Mouse (Mus musculus): Measurements from ENCODE around the gene Itgav.
"Not testable (repeated sequence)": the region's sequence is repeated elsewhere in the genome, so short reads cannot be mapped to it uniquely, and the experiment has no call there.

The Itgav gene

DNA sequence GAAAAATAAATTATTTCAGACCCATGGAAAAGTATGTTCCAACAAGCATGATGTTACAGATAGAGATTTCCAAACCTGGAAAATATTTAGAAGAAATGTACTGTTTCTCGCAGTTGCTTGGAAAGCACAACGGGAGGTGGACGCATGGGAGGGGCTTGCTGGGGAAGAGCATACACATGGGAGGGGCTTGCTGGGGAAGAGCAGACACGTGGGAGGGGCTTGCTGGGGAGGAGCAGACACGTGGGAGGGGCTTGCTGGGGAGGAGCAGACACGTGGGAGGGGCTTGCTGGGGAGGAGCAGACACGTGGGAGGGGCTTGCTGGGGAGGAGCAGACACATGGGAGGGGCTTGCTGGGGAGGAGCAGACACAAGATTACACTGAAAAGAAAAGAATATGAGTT lies 10.9 kb upstream of the Itgav start:
- DNase-seq (ENCODE audit: low read depth): not testable (repeated sequence)

DNA sequence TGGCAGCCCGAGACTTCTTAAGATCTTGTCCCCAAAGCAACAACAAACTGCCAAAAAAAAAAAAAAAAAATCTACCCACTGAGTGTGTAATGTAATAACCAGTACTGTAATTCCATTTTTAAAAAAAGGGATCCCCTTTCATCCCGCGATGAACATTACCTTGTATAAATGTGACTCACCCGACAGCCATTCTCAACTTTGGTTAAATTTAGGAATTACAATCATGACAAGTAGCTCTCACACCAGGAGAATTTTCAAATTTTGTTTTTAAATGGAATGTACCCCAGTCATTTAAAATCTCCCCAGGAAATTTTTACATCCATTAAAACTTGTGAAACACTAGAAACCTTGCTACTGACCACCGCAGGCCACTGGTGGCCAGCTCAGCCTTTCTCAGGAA lies 10.3 kb upstream of the Itgav start:
- no peak for DNase-seq (ENCODE audit: low read depth)

DNA sequence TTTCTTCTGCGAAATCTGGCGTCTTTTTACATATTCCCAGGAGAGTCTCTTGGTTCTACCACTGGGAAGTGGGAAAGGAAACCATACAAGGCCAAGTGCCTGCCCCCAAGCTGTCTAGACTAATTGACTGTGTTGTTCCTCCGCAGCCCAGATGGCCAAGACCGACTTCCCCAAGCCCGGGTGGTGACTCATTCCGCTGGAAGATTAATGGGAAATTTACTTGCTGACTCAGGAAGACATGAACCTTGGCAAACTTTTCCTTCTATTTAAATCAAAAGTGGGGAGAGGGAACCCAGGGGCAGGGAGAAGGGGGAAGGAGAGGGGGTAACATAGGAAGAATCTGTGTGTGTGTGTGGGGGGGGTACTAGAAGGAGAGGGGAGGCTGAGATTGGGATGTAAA lies 9.4 kb upstream of the Itgav start:
- no peak for DNase-seq (ENCODE audit: low read depth)

DNA sequence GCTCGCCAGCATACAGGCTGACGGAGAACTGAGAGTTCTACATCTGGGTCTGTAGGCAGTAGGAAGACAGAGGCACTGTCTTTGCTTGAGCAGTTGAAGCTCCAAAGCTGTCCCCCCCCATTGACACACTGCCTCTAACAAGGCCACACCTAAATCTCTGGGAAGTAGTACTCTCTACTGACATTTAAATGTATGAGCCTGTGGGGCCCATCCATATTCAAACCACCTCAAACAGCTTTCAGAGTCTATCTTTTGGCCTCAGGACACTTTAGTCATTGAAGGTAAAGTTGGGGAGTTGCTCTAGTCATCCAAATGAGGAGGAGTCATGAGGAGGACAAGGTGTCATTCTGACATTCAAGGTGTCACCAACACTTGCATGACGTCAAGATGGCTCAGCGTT lies 5.9 kb upstream of the Itgav start:
- no peak for DNase-seq (ENCODE audit: low read depth)

DNA sequence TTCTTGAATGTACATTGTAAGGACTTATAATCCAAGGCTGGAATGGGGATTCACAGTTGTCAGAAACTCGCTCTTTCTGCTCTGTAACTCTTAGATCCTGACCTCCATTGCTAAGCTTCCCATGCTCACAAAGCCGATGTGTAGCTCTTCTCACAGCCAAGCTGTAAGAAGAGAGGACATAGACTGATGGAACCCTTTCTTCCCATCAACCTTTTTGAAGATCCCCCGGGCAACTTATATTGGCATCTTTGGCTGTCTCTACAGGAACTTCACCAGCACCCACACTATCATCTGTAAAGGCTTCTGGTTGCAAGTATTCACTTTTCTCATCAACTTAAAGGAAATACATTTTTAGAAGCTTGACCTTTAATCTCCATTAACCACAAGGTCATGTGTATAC lies 2.6 kb upstream of the Itgav start:
- DNase-seq (ENCODE audit: low read depth): no peak

DNA sequence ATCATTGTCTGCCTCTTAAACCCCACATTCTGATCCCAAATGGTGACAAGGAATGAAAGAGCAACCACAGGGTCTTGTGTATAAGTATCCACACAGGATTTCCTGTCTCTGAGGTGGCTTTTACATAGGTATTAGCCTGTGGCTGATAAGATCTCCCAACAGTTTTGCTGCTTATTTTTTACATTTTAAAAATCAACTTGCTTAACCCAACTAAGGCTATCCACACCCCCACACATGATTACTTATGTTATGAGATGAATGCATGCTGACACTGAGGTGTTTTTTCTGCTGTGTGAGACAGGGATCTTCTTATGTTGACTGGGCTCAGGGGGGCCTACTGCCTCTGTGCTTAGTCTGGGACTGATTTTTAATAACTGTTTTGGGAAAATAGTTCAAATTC lies 1.3 kb upstream of the Itgav start:
- DNase-seq (ENCODE audit: low read depth): no peak

DNA sequence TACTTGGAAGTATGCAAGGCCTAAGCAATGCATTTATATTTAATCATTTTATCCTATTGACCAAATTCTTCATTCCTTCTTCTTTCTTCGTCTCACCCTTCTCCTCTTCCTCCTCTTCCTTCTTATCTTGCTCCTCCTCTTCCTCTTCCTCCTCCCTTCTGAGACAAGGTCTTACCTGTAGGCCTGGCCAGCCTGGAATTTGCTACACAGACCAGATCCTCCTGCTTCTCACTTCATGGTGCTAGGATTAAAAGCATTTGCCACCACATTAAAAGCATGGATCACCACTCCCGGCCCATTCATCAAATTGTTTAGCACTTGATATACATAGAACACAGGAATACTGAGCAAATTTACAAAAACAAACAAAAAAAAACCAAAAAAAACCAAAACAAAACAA lies 851 bp upstream of the Itgav start:
- no peak for DNase-seq (ENCODE audit: low read depth)

DNA sequence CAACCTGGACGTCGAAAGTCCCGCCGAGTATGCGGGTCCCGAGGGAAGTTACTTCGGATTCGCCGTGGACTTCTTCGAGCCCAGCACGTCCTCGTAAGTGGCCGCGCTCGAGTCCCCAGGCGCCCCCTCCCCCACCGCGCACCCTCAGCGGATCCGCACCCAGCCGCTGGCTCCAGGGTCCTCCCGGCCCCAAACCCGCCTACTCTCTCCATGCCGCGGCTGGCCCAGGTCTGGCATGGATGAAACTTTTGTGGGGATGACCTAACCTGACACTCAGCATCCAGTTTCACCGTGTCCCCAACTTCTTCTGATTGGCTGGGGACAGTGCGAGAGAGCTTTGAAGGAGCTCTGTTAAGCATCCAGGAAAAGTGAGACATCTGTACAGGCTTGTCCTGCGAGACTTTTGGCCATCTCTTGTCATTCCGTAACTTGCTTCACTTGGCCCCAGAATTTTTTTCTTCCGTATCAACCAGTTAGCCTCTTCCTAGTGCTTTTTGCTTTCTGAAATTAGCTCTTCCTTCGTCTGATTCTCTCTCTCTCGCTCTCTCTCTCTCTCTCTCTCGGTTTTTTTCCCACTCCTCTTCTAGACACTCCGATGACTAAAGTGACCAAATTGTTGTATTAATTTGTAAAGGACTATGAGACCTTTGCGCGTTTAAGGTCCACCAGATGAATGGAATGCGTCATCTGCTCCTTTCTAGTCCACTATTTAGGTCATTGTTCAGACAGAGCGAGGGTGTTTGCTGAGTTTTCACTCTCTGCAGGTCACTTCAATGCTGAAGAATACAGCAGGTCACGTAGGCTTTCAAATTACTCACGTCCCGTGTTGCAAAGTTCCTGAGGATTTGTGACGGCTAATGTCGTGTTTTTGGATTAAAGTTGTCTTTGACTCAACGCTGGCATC lies 882 bp downstream of the Itgav start:
- no peak for DNase-seq (ENCODE audit: low read depth)

DNA sequence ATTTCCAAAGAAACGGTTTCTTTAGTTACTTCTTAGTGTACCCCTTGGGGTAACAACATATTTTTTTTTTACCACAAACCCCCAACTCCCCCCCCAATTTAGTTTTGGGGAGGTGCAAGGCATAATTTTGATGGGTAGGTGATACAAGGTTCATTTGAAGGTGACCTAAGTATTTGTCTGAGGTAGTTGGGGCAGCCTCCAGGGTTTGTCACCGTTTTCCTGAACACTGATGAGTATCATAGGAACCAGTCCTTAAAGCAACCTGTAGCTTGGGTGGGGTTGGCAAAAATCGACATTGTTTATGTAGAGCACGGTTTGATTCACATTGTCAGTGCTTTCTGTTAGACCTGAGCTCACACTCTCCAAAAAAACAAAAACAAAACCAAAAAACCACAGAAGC lies 1.6 kb downstream of the Itgav start:
- DNase-seq (ENCODE audit: low read depth): no peak

DNA sequence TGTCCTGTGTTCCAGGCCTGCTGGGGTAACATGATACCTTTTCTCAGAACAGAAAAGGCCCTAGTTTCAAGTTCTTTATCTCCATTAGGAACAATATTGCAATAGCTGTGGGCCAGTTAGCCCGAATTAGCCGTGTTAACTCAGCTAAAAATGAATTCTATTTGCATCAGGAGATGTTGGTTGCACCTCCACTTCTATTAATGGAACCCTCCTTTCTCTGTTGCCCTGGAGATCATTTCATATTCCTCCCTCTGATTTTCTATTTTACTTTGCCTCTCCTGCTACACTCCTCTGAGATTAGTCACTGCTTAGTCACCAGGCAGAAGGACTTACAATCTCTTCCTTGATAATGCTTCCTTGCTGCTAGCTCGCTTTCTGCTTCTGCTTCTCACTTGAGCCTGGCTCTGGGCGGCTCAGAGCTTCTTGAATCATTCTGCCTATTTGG lies 4.1 kb downstream of the Itgav start:
- DNase-seq (ENCODE audit: low read depth): no peak

DNA sequence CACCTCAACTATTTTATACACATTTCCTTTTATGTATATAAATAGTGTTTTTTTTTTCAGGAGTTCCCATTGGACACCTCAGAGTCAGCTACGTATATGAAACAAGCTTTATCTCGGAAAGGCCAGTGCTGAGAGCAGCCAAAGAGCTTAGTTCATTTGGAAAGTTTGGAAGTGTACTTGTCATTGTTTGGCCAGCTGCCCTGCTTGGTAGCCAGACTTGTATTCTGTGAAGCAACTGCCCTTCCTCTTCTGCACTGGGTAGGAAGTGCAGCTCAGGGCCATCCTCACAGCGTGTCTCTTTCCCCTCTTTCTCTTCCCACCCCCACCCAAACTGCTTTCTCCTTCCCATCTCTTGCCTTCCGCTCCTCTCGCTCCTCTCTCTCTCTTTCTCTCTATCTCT lies 5.1 kb downstream of the Itgav start:
- DNase-seq (ENCODE audit: low read depth): no peak

DNA sequence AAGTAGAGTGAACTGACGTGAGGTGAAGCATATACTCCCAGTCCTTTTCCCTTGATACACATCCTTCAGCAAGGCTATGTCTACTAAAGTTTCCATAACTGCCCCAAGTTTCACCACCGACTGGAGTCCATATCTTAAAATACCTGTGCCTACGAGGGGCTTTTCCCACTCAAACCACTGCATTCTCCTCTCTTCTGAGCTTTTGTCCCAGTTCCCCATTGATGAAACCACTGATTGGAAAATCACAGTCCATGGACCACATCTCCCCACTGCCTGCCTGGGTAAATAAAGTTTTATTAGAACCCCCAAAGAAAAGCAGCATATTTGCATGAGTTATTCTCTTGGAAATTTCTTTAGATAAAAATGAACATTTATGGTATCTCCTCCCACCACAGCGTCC lies 8.7 kb downstream of the Itgav start:
- no peak for DNase-seq (ENCODE audit: low read depth)

DNA sequence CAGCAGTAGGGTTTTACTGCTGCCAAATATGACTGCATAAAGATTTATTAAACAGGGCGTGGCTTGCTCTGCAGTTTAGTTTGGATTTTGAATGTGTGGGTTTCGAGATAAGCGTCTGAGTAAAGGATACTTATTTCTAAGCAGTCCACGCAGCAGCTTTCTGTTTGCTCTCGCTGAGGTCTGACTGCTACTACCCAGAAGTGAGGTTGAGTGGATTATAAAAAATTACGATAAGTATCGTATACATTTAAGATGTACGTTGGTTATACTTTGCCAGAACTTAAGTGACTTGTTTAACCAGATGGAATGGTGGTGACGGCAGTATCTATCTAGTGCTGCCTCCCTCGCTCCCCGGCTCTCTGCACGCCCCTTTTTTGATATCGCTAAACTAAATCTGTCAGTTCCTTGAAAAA lies 9.8 kb downstream of the Itgav start:
- DNase-seq (ENCODE audit: low read depth): no peak

DNA sequence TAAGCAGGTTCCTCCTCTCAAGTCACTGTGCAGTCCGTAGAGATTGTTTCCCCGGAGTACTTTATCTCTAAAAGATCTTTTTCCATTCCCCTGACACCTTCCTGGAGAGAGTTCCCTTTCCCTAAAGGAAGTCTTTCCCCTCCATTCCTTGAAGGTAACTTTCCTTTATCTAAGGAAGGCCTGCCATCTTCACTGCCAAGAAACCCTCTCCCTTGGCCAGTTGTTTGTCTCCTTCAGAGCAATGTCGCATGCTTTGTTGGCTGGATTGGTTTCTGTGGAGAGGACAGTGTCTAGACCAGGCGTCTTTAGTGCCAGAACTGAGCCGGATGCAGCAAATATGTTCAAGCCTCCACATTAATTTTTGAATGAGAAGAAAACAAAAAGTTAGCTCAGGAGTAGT lies 11.1 kb downstream of the Itgav start:
- no peak for DNase-seq (ENCODE audit: low read depth)

DNA sequence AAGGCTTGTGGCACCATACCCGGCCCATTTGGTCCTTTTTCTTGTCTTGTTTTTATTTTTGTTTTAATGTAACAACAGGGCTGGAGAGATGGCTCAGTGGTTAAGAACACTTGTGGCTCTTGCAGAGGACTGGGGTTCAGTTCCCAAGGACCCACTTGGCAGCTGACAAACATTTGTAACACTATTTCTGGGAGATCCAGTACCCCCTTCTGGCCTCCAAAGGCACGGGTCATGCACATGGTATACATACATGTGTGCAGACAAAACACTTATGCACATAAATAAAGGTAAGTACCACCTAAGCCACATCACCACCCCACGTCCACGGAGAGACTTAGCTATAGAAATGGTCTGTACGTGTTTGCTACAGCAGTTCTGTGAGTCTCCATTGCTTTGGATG lies 12.6 kb downstream of the Itgav start:
- DNase-seq (ENCODE audit: low read depth): no peak

DNA sequence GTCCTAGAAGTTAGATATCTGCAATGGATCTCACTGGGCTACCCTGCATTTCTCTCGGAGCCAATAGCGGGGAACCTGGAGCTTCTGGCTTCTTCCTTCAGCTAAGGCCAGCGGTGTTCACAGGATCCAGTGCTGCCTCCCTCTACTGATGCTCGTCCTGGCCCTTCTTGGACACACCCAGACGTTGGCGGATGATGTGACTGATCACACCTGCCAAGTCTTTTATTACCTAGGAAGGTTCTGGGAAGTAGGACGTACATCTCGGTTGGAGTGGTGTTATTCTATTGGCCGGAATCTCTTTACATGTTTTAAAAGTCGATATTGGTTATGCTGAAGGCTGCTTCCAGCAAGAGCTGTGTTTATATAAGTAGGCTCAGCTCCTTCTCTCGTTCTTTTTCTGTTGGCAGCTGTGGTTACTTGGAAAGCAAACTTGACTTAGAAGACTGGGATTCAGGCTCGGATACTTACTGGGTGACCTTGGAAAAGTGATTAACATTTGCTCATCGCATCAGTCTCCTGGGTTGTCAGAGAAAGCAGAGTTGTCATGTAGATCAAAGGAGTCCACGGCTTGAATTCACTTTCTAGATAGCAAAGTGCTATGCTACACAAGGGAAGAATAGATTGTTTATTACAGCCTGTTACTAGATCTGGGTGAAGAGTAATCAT lies 14.5 kb downstream of the Itgav start:
- DNase-seq (ENCODE audit: low read depth): no peak

DNA sequence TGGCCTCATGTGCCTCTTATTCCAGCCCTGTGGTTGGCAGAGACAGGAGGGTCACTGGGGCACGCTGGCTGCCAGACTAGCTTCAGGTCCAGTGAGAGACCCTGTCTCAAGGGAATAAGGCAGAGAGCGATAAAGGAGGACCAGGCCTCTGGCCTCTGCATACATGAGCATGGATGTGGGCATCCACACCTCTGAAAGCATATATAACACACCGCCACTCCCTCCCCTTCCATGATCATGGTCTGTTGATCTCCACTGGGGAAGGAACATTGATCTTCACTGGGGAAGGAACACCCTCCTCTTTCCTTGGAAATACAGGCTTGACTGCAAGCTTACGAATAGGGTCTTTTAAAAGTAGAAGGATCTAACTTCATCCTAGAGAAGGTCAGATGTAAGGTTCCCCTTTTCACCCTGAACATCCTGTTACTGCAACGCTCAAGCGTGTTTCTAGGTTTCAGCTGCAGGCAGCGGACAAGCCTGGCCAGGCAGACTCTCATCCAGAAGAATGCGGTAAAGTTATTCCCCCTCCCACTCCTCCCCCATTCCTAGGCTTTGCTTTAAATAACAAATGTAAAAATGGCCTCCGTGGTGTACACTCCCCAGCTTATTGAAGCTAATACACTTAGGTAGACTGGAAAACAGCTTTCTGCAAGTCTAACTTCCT lies 15.4 kb downstream of the Itgav start:
- DNase-seq (ENCODE audit: low read depth): no peak

DNA sequence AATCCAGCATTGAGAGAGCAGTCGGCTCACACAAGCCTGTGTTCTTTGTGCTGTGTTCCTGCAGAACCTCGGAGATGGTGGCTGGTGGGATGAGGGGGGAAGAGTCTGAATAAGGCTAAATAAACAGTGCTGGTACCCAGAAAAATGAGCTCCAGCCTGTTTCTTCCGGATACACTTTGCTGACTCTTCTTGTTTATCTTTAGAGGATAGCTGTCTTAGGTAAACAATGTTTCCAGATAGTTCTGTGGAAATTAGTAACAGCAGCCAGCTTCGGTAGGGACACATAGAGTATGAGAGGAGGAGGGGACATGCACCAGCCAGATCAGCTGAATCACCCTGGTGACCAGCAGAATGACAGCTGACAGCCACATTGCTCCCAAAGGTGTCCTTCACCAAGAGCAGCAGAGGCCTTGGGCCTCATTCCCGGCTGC lies 16.4 kb downstream of the Itgav start:
- DNase-seq (ENCODE audit: low read depth): no peak

DNA sequence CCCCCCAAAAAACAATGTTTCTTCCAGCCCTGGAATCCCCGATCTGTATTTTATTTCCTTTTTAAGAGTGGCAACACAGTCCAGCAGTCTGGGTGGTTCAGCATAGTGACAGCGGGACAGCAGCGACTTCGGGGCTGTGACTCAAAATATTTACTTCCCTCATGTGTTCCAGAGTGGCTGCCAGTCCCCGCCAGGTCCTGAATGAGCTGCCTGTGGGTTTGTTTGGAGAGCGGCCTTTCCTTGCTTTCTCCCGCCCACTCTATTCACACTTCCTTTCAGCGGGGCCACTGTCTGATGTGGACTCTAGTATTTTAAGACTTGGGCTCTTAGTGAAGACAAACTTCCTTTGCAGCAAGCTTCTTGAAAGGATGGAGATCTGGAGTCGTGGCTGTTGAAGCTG lies 18.0 kb downstream of the Itgav start:
- no peak for DNase-seq (ENCODE audit: low read depth)

DNA sequence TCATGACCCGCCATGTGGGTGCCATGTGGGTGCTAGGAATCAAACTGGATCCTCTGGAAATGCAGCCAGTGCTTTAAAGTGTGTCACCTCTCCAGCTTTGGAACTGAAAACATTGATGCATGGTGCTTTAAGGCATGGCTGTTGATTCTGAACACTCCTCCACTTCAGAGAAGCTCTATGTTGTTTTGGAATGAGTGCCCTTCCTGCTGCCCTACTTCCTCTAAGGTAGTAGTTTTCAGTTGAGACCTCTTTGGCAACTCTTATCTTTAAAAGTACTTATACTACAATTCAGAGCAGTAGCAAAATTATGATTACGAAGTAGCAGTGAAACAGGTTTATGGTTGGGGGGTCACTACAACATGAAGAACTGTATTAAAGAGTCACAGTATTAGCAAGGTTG lies 18.6 kb downstream of the Itgav start:
- DNase-seq (ENCODE audit: low read depth): no peak

DNA sequence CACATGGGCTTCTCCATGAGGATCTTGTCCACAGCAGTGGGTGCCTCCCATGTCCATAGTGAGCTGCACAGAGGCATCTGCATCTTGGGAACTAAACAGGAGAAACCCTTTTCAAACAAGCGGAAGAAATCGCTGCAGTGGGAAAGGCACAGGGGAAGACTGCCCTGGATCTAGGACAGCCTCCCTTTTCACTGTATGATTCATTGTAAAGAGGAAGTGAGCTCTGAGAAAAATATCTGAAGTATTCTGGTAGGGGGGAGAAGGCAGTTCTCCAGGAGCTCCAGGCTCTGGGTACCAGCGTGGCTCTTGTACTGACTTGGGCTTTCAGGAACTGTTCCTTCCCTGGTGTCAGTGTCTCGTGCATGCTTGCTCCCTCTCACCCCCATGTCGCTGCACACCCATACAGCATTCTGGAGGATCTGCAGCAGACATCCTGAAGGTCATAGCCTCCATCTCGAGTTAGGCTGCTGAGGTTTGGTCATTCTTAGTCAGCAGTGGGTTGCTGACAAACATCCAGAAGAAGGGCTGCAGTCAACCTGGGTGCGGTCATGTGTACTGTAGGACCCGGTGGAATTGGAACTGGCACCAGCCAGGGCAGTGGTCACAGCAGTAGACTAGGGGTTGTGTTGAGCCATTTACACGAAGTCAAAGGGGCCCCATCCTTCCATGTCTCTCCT lies 20.2 kb downstream of the Itgav start:
- no peak for DNase-seq (ENCODE audit: low read depth)

DNA sequence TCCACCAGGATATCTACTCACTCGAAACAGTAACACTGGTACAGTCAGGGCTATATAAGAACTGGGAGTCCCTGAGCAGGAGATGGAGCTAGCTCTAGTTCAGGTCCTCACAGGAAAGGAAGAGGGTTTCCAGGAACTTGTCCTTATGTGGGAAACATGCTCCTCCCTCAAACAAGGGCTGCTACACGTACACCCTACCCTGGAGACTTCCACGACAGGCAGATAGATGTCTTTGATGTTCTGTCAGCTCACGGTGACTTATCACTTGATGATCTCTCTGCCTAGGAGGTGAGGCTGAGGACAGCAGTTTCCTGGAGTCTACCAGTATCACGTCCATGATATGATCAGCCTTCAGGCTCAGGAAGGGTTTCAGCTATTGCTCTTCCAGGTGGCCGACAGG lies 21.1 kb downstream of the Itgav start:
- no peak for DNase-seq (ENCODE audit: low read depth)
